ENCODE assay signal across 8 mouse cellular contexts in the genomic region with DNA sequence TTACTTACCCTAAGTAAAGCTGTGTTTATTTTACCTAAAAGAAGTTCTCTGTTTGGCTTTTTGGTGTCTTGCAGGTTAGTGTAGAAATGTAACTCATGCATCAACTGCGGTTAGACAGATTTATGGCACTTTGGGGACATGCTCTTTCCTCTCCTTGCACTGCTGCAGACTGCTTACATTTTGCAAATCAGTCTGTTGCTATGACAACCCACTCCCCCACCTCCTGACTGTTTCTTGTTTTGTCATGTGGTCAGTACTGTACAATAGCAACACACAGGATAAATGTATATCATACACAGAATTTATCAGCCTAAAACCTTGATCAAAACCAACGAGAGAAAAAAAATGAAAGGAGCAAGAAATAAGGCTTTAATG.
DNase-seq lines count a peak whose midpoint lies in the region; ATAC-seq lines count a peak whose summit lies in the region.

No protein-coding gene starts in this region.

- intact Hi-C loops in left cerebral cortex, postnatal 14 days (cut with DNase I) = no loop called here

- peak; percentile 82 for ATAC-seq in hindbrain, embryonic 16.5 days
- peak; percentile 87 for ATAC-seq in midbrain, embryonic 11.5 days (ENCODE audit: low FRiP score)

- no peaks in the 10 kb centered on the region for H3K9me3 ChIP-seq in hindbrain, embryonic 16.5 days (ENCODE audit: control insufficient read depth, low read length)
- H3K9me3 ChIP-seq in midbrain, embryonic 11.5 days (ENCODE audit: control insufficient read depth, low read length) = no peaks in the 10 kb centered on the region

- peak; percentile 83 for DNase-seq in NIH3T3 (ENCODE audit: low read depth)
- peak; percentile 82 for DNase-seq in embryo, embryonic 11.5 days (ENCODE audit: low read depth, low spot score)
- peak; percentile 93 for DNase-seq in midbrain, embryonic 11.5 days (ENCODE audit: low spot score, missing footprints)
- no peak for DNase-seq in left cerebral cortex, postnatal 14 days (ENCODE audit: low spot score in 2 of 2)
- DNase-seq in left cerebral cortex, adult 8-10 months (ENCODE audit: low spot score in 2 of 2) = no peak
- no peak for DNase-seq in spleen, postnatal 10 days (ENCODE audit: low spot score in 2 of 2)
- DNase-seq in ovary, postnatal 10 days (ENCODE audit: low spot score) = no peak

- H3K27ac ChIP-seq in hindbrain, embryonic 16.5 days (ENCODE audit: low read depth, low read length) = peak overlapping the region; percentile 72
- peak overlapping the region; percentile 40; the same call in 1 of the 2 replicates for H3K27ac ChIP-seq in midbrain, embryonic 11.5 days (ENCODE audit: low read depth, low read length)

- no peak overlapping the region for H3K9ac ChIP-seq in hindbrain, embryonic 16.5 days (ENCODE audit: low read depth, low read length)
- no peak overlapping the region for H3K9ac ChIP-seq in midbrain, embryonic 11.5 days (ENCODE audit: low read length)

- H3K4me2 ChIP-seq in hindbrain, embryonic 16.5 days (ENCODE audit: low read length) = no peak overlapping the region
- H3K4me2 ChIP-seq in midbrain, embryonic 11.5 days = peak overlapping the region; percentile 22; the same call in 1 of the 2 replicates

- no peak overlapping the region for H3K4me3 ChIP-seq in hindbrain, embryonic 16.5 days (ENCODE audit: low read length)
- H3K4me3 ChIP-seq in midbrain, embryonic 11.5 days (ENCODE audit: low read depth, low read length) = no peak overlapping the region

- peaks cover 23% of the 10 kb centered on the region for H3K4me1 ChIP-seq in hindbrain, embryonic 16.5 days (ENCODE audit: control insufficient read depth, insufficient read depth, low read depth, low read length)
- peaks cover 59% of the 10 kb centered on the region for H3K4me1 ChIP-seq in midbrain, embryonic 11.5 days (ENCODE audit: control insufficient read depth, insufficient read depth, low read length)

- 17% methylated on average over 2 of the region's 2 CpGs for WGBS in hindbrain, embryonic 16.5 days
- 25% methylated on average over 2 of the region's 2 CpGs for WGBS in midbrain, embryonic 11.5 days

- H3K36me3 ChIP-seq in hindbrain, embryonic 16.5 days (ENCODE audit: control insufficient read depth, insufficient read depth, low read length) = no peaks in the 10 kb centered on the region
- no peaks in the 10 kb centered on the region for H3K36me3 ChIP-seq in midbrain, embryonic 11.5 days (ENCODE audit: control insufficient read depth, insufficient read depth, low read length)

- H3K27me3 ChIP-seq in hindbrain, embryonic 16.5 days (replicated peaks; ENCODE audit: control insufficient read depth, insufficient read depth, low read length) = no peaks in the 10 kb centered on the region
- H3K27me3 ChIP-seq in midbrain, embryonic 11.5 days (ENCODE audit: control insufficient read depth, insufficient read depth, low read length) = 0 out of 2 replicates have a peak, but pooled peaks cover 5% of the 10 kb centered on the region

Comparison
In these comparisons a context has a peak if more than half of its experiments do, and no peak if none do; other contexts are left out.
1. DNase-seq: peak in NIH3T3 (single experiment), embryo, embryonic 11.5 days (single experiment) and midbrain, embryonic 11.5 days (single experiment); none in left cerebral cortex, postnatal 14 days (0 of 2), left cerebral cortex, adult 8-10 months (0 of 2), spleen, postnatal 10 days (0 of 2) and ovary, postnatal 10 days (single experiment).